Mouse (Mus musculus) cerebellum, adult 11 months (tissue): ENCODE results near the gene Mpz.
"Not testable (repeated sequence)": the region's sequence is repeated elsewhere in the genome, so short reads cannot be mapped to it uniquely, and the experiment has no call there.

ENCODE experiments used
- DNase-seq: peaks from one replicate; pipeline ENCODE4 v3.0.0; 2022

Gene Mpz

DNA sequence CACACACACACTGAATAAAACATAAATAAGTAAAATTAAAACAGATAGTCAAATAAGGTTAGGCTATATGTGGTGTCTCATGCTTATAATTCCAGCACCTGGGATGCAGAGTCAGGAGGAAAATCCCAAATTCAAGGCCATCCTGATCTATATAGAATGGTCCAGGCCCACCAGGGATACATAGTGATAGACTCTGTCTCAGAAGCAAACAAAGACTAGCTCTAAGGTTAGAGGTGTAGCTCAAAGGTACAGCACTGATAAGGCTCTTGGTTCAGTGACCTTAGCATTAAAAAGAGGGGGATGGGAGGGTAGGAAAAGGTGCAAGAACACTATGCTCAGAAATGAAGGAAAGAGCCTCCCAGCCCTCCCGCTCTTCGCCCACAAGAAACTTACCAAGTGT is 14.9 kb upstream of the Mpz start:
- DNase-seq: no peak

DNA sequence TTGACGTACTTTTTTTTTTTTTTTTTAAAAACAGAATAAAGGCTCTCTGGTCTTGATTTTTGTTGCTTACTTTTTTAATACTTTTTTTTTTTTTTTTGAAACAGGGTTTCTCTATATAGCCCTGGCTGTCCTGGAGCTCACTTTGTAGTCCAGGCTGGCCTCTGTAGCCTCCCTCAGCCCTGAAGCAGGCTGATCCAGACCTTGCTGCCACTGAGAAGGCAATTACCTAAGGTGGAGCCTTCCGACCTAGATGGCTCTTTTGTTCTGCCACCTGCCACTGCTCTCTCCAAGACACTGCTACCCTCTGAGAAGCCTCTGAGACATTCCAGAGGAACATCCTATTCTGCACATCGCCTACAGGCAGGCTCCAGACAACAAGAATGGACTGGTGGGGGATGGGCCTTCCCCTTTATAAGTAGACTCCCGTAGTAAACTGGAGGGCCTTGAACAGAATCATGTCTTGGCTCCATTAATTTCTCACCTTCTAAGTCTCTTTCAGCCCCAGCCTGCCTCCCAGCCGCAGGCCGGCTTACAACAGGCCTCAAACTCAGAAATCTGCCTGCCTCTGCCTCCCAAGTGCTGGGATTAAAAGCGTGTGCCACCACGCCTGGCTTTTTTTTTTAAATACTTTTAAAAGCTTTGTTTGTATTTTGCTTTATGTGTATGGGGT is 12.9 kb upstream of the Mpz start:
- DNase-seq: not testable (repeated sequence)

DNA sequence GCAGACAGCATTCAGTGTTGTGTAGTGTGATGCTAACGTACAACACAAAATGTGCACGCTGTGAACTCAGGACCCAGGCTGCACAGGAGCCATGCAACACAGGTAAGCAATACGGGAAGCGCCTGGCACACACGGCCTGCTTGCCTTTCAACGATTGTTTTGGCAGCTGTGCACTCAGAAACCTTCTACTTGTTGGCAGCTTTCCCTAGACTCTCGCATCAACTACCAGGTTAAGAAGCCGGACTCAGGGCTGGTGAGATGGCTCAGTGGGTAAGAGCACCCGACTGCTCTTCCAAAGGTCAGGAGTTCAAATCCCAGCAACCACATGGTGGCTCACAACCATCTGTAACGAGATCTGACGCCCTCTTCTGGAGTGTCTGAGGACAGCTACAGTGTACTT is 7.5 kb upstream of the Mpz start:
- DNase-seq: peak; percentile 13

DNA sequence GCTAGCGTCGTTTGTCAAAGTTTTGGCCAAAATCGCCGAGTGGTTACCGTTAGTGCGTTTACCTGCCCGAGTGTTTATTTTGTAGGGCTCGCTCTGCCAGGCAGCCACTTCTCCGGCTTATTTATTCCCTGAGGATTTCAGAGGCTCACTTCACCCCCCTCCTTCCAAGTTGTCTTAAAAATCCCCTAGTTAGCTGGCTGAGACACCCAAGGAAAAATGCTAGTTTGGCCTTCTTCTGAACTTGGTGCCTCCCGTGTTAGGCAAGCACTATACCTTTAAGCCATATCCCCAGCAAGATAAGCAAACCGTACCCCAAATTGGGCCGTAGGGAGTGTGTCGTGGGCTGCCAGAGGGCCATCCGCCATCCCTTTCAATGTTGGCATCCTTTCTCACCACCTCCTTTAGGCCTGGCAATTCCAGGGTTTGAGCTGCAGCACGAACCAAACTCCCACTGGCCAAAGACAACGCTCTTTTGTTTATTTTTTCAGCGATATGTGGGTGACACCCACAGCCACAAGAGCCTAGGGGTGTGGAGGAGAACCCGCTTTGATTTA is 404 bp downstream of the Mpz start:
- peak; percentile 29 for DNase-seq

DNA sequence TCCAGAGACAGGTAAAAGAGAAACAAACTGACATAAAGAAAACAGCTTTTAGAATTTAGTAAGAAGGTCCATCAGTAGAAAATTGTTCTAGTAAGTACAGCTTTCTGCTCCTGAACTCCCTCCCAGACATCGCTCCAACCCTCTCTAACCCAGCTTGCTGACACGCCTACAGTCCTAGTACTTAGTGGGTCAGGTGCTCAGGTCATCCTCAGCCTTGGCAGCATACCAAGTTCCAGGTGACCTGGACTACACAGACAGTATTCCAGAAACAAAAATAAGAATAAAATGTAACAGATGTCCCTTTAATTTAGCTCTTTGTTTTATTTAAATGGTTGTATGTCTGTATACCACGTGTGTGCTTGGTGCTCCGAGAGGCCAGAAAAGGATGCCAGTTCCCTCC is 1.5 kb downstream of the Mpz start:
- DNase-seq: peak; percentile 21

- DNase-seq: no peak
These were observed 6.1 kb downstream of the Mpz start for GRCm38 (mm10) chr1:171156644-171157043.

DNA sequence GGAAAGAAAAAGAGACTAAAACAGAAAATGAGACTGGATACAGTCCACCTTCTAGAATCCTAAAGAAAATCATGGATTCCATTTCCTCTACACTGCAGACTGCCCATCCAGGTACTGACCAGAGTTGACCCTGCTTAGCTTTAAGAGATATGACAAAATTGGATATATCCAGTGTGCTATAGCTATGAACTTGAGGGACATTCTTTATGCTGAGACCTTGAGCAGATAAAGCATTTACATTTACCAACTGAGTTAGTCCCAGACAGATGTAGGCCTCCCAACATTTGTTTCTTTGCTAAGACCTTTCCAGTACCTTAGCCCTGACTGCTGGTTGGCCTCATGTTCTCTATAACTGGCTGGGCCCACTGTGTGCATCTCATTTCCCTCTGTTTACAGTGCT is 7.5 kb downstream of the Mpz start:
- no peak for DNase-seq

DNA sequence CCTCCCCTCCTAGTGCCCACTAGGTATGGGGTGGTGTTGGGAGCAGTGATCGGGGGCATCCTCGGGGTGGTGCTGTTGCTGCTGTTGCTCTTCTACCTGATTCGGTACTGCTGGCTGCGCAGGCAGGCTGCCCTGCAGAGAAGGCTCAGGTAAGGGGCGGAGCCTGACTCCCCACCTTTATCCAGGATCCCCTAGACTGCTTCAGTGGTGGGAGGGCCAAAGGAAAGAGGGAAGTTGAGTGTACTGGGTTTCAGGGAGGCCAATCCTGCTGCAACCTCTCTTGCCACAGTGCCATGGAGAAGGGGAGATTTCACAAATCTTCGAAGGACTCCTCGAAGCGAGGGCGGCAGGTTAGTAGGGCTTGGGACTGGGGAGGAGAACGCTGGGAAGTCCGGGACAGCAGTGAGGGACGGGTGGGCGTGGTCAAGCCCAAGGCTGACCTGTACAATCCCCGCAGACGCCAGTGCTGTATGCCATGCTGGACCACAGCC is 9.0 kb downstream of the Mpz start:
- no peak for DNase-seq

GRCm38 (mm10) chr1:171162526-171162925 is 12.0 kb downstream of the Mpz start:
- DNase-seq: no peak

- DNase-seq: no peak
These were observed 13.7 kb downstream of the Mpz start for GRCm38 (mm10) chr1:171164258-171164657.

- DNase-seq: no peak
These were observed 15.3 kb downstream of the Mpz start for GRCm38 (mm10) chr1:171165629-171166345.

DNA sequence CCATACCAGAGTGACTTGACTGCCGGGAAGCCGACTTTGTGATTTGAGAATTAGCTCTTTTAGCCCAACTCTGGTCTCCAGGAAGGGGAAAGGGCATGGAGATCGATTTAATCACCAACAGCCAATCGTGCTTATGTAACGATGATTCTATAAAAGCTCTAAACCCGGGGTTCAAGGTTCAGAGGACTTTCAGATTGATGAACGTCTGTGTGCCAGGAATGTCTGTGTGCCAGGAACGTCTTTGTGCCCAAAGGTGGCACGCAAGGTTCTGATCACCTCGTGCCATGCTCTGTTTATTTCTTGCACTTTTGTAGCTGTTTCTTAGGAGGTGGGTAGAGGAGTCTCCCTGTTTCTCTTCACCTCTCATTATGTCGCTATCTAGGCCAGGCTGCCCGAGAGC is 18.4 kb downstream of the Mpz start:
- no peak for DNase-seq

DNA sequence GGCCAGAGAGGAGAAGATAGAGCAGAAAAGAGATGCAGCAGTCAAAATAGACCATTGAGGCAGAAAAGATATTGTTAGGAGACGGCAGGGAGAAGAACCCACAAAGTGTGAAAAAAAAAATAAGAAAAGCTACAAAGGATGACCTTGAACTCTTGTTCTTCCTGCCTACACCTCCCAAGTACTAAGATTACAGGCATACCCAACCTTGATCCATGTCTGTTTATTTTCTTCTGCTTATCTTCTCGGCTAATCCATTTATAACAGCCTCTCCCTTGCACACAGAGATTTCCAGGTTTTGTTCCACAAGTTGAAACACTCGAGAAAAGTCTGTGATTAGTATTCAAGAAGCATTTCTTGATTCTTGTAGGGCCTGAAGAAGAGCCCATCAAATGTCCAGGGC is 19.4 kb downstream of the Mpz start:
- DNase-seq: no peak

DNA sequence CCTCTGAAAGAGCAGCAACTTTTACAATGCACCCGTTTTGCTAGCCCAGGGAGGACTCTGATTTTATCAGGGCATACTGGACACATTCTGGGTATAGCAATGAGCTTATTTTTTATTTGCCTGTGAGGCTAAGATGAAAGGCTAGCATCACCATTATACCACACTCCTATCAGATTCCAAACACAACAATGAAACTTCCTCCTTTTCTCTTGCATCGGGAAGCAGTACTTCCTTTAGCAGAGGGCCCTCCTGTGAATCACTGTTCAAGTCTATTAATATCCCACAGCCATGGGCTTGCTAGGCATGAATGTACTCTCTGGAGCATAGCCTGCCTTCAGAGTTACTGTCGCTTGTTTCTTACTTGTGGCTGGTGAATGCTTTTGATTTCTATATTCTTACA is 20.6 kb downstream of the Mpz start:
- no peak for DNase-seq

DNA sequence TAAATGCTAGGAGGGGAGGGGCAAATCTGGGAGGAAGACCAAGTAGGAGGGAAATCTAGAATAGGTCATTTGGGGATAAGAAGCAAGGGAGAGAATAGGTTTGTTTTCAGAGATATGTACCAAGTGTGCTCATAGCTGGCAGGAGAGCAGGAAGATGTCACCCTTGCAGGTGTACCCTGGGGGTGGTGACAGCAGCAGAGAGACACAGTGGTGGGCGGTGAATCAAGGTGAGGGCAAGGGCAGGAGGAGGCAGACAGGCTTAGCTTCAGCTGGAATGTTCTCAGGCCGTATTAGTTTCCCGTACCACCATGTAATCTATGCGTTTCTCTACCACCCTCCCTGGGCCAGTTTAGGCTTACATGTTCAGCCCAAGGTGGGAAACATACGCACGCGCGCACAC is 22.3 kb downstream of the Mpz start:
- DNase-seq: no peak

GRCm38 (mm10) chr1:171179487-171180171 is 29.1 kb downstream of the Mpz start:
- DNase-seq: no peak

DNA sequence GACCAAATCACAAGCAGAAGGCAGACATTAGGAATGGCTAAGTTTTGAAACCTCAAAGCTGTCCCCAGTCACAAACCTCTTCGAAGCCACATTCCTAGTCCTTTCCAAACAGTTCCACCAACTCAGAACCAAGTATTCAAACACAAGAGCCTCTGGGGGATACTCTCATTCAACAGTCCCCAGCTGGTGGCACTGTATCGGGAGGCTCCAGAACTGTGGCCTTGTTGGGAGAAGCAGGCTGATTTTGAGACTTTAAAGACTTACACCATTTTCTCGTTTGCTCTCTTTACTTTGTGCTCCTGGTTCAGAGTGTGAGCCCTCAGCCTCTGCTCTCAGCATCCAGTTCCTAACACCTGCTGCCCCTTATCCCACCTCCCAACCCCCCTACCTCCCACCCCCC is 32.5 kb downstream of the Mpz start:
- no peak for DNase-seq

GRCm38 (mm10) chr1:171183620-171184019 is 33.1 kb downstream of the Mpz start:
- no peak for DNase-seq

DNA sequence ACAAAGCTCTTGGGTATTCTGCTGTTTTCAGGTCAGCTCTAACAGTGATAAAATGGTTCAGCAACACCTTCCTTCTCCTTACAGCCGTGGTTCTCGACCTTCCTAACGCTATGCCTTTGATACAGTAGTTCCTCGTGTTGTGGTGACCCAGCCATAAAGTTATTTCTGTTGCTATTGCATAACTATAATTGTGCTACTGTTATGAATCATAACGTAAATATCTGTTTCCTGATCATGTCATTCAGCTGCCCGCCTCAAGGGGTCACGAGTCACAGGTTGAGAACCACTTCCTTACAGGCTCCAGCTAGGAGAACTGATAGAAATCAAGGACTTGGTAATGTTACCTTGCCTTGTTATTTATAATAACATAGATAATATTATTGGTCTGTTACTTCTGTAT is 33.8 kb downstream of the Mpz start:
- no peak for DNase-seq

DNA sequence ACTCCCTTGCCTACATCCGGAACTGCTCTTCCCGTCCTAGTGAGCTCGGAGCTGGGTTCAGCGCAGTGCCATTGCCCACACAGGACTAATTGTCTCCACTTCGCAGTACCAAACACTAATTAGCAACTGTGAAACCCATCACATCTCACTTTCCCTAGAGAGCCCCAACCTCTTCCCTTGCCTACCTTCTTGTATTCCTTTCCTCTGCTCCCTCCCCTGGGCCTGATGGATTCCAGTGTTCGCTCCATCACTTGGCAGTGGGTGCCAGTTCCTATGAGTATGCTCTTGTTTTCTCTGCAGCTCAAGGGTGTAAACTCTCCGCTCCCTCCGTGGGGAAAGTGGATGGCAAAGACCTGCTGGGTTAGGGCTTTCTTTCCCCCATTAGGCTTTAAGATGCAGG is 35.1 kb downstream of the Mpz start:
- DNase-seq: no peak

- DNase-seq: no peak
These were observed 37.6 kb downstream of the Mpz start for GRCm38 (mm10) chr1:171187851-171188700.

GRCm38 (mm10) chr1:171189046-171189445 is 38.5 kb downstream of the Mpz start:
- DNase-seq: no peak
